Mouse (Mus musculus): ENCODE data around the gene Ddx39. TPM values are rescaled to one million over a fixed set of nuclear protein-coding genes. Genes with fewer than 3 reads are reported as not detected.
A peak's percentile ranks its signal among the peaks of the same experiment; 100 is the strongest.

Ddx39 gene
- polyA plus RNA-seq, 1 experiment from 2014 or later, result 70.9 TPM

DNA sequence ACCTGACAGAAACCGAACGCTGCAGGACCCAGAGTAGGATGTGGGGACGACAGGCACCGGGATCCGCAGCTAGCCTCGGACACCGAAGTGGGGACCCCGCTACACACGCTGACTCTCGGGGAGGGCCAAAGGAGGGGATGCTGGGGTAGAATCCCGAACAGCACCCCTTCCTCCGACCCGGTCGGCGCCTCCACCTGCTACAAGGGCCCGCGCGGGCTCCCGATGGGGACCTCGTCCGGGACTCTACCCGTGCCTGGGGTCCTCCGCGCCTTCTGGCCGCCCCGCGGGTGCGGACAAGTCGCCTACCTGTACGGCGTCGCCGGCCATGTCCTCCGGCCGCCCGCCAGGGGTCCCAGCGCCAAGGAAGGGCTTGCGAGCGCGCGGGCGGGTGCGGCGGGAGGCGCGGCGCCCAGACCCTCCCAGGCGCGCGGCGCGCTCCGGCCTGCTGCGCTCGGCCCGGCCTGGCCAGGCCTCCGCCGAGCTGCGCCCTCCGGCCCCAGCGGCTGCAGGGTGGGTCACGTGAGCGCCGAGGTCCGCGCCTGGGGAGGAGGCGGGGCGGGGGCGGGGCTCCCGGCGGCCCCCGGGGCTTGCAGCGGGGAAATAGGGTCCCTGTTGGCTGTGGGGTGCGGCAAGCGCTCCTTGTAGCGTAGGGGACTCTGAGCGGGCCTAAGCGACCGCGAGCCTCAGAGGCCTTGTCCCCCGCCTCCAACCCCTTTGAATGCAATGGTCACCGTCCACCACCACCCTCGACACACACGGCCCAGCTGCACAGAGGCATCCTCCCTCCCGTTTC lies 16.1 kb upstream of the Ddx39 start, which contains the start of gene Pkn1:
Gene Pkn1 (minus strand): TSS at position 519 of the 793 bp plus-strand sequence.
- DNase-seq (ENCODE audit: low read depth, low spot score), result no peak
- TF ChIP-seq CTCF (IDR thresholded peaks at IDR 0.05), result no peak
- in situ Hi-C loops (cut with MboI; ENCODE audit: low pct_unique_long_range_greater_than_20kb), result no loop called here
- ChIA-PET POLR2A (interaction anchor here (0.5 to 2.6 kb wide), 4 partner anchors 15 to 33 kb away, joined by 3 to 12 read pairs (median 4); partner anchors contain the start of gene Ddx39), CTCF (interaction anchor here (1.0 kb wide), 1 partner anchor 36 kb away, joined by 3 read pairs; no protein-coding TSS in a partner anchor)
- peak; percentile 82 for ATAC-seq
- no peaks in the 10 kb centered on the region for H3K27me3 ChIP-seq

DNA sequence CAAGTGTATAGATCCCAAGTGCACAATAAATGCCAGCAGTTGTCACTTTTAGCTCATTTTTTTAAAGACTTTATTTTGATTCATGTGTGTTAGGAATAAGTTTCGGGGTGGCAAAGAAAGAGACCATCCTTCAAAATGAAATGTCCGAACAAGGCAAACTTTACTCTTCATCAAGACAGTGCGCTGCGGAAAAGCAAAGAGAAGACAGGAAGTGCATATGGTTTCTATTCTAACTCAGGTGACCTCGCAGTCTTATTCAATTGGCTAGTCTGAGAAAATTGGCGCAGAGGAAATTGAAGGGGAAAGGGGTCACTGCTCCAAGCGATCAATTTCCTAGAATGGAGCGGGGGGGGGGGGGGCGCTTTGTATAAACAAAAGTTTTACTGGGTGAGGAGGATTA lies 15.4 kb upstream of the Ddx39 start:
- ChIA-PET POLR2A (interaction anchor here (0.5 to 2.6 kb wide), 3 partner anchors 15 to 34 kb away, joined by 3 to 12 read pairs (median 3); partner anchors contain the start of gene Ddx39), CTCF (interaction anchor here (1.0 kb wide), 1 partner anchor 37 kb away, joined by 3 read pairs; no protein-coding TSS in a partner anchor)
- H3K27me3 ChIP-seq, result no peaks in the 10 kb centered on the region
- TF ChIP-seq CTCF (IDR thresholded peaks at IDR 0.05), result no peak
- DNase-seq (ENCODE audit: low read depth, low spot score), result no peak
- in situ Hi-C loops (cut with MboI; ENCODE audit: low pct_unique_long_range_greater_than_20kb), result no loop called here
- ATAC-seq, result no peak

DNA sequence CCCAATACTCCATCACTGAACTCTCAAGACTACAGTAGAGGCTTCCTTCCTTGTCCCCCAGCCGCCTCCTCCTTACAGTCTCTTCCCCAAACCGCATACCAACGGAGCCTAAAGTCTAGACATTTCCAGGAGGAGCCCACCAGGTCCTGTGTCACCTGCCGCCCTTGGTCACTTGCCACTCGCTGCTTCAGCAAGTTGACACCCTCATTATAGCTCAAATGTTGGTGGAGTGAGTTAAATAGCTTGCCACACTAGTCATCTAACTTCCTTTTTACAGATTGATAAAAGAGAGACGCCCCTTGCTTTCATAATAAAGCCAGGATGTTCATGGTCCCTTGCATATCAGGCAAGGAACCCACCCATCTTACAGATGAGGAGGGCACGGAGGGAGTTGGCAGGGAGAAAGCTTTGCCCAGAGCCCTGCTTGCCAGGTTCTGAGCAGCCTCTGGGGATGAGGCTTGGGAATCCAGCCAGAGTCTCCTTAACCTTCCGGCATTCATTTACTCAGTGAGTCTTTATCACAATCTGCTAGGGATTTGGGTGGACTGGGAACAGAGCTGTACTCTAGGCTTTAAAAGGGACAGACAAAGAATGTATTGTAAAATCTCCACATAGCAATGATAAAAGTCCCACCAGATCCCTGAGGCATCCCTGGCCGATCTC lies 14.4 kb upstream of the Ddx39 start:
- CTCF ChIA-PET, result interaction anchor here (1.8 kb wide), 1 partner anchor 14 kb away, joined by 4 read pairs; no protein-coding TSS in a partner anchor
- POLR2A ChIA-PET, result no interaction called here
- no peak for TF ChIP-seq CTCF (IDR thresholded peaks at IDR 0.05)
- ATAC-seq (no peak), DNase-seq (ENCODE audit: low read depth, low spot score) (no peak)
- no peaks in the 10 kb centered on the region for H3K27me3 ChIP-seq
- in situ Hi-C loops (cut with MboI; ENCODE audit: low pct_unique_long_range_greater_than_20kb), result no loop called here

DNA sequence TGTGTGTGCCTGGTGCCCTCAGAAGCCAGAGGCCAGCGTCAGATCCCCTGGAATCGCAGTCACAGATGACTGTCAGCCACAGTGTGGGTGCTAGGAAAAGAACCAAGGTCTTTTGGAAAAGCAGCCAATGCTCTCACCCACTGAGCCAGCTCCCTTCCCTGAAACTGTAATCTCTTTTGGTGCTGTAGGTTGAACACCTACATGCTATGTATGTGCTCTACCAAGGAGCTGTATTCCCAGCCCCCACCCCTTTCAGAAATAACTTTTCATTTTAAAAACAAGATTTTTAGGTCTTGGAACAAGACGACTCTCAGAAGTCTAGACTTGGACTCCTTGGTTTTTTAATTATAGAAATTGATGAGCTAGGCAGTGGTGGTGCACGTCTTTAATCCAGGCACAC lies 11.6 kb upstream of the Ddx39 start:
- ChIA-PET CTCF (interaction anchor here (1.8 kb wide), 1 partner anchor 11 kb away, joined by 7 read pairs; the partner anchor contains the start of gene Ddx39), POLR2A (interaction anchor here (1.0 kb wide), 1 partner anchor 12 kb away, joined by 3 read pairs; the partner anchor contains the start of gene Ddx39)
- ATAC-seq (no peak), DNase-seq (ENCODE audit: low read depth, low spot score) (no peak)
- TF ChIP-seq CTCF (IDR thresholded peaks at IDR 0.05), result no peak
- in situ Hi-C loops (cut with MboI; ENCODE audit: low pct_unique_long_range_greater_than_20kb), result no loop called here
- H3K27me3 ChIP-seq, result no peaks in the 10 kb centered on the region

DNA sequence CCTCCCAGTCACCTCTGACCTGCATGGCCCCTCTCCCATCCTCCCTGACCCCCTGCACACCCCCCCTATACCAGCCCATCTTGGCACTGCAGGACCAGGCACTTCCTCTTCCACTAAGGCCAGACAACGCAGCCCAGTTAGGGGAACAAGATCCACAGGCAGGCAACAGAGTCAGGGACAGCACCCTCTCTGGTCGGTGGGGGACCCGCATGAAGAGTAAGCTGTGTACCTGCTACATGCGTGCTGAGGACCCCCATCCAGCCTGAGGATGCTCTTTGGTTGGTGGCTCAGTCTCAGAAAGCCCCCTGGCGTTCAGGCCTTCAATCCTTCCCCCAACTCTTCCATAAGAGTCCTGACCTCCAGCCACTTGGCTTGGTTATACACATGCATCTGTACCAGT lies 8.6 kb upstream of the Ddx39 start:
- TF ChIP-seq CTCF (IDR thresholded peaks at IDR 0.05), result no peak

DNA sequence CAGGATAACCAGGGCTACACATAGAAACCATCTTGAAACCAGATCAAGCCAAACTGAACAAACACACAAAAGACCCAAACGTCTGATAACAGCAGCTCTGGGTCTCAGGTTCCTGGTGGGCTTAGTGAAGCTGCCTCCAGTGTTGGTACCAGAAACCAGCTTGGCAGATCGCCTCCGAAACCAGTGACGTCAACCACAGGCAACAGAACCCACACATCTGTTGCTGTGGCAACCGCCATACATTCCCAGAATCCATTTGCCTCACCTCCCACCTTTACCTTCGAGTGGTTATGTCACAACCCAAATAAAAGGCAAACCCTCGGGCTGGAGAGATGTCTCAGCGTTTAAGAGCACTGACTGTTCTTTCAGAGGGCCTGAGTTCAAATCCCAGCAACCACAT lies 7.4 kb upstream of the Ddx39 start:
- ChIA-PET POLR2A (no interaction called here), CTCF (no interaction called here)
- no peak for TF ChIP-seq CTCF (IDR thresholded peaks at IDR 0.05)
- in situ Hi-C loops (cut with MboI; ENCODE audit: low pct_unique_long_range_greater_than_20kb), result no loop called here
- DNase-seq (ENCODE audit: low read depth, low spot score), result no peak
- ATAC-seq, result no peak
- H3K27me3 ChIP-seq, result no peaks in the 10 kb centered on the region

More for the DNA sequence above, 8.6 kb upstream of the Ddx39 start:
- CTCF ChIA-PET, result no interaction called here
- in situ Hi-C loops (cut with MboI; ENCODE audit: low pct_unique_long_range_greater_than_20kb), result no loop called here
- H3K27me3 ChIP-seq, result no peaks in the 10 kb centered on the region
- no peak for ATAC-seq
- DNase-seq (ENCODE audit: low read depth, low spot score), result no peak
- POLR2A ChIA-PET, result no interaction called here

DNA sequence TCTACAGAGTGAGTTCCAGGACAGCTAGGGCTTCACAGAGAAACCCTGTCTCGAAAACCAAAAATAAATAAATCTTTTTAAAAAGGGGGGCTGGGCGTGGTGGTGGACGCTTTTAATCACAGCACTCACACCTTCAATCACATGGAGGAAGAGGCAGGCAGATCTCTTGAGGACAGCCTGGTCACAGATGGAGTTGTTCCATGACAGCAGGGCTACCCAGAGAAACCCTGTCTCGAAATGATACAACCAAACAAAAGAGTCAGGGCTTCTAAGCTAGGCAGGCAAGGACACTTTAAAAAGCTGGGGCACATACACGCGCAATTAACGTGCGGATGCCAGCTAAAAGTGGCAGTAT lies 324 bp upstream of the Ddx39 start:
- DNase-seq (ENCODE audit: low read depth, low spot score) (no peak), ATAC-seq (no peak)
- no peak for TF ChIP-seq CTCF (IDR thresholded peaks at IDR 0.05)
- POLR2A ChIA-PET, result interaction anchor here (1.0 to 2.7 kb wide), 3 partner anchors 11 to 105 kb away, joined by 3 to 12 read pairs (median 5); partner anchors contain the start of gene Pkn1
- in situ Hi-C loops (cut with MboI; ENCODE audit: low pct_unique_long_range_greater_than_20kb), result no loop called here
- H3K27me3 ChIP-seq, result no peaks in the 10 kb centered on the region
- CTCF ChIA-PET, result interaction anchor here (1.0 to 2.1 kb wide), 6 partner anchors 10 to 184 kb away, joined by 3 to 9 read pairs (median 4); no protein-coding TSS in a partner anchor

DNA sequence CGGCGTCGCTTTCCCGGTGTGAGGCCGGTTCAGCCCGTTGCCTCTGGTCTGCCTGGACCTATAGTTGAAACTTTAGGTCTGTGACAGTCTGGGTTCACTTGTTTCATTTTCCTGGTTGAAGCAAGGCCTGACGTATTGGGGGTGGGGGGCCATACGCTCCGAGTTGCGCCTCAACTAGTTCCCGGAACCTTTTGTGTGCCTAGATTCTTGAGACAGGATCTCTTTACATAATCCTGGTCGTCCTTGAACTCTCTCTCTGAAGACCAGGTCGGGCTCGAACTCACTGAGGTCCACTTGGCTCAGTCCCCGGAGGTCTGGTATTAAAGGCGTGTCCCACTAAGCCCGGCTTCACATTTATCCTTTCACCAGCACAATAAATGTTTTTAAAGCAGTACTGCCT lies 794 bp downstream of the Ddx39 start:
- ATAC-seq (no peak), DNase-seq (ENCODE audit: low read depth, low spot score) (no peak)
- in situ Hi-C loops (cut with MboI; ENCODE audit: low pct_unique_long_range_greater_than_20kb), result no loop called here
- ChIA-PET POLR2A (interaction anchor here (1.3 to 2.7 kb wide), 2 partner anchors 12 to 17 kb away, joined by 3 to 12 read pairs; partner anchors contain the start of gene Pkn1), CTCF (interaction anchor here (1.4 kb wide), 1 partner anchor 9 kb away, joined by 5 read pairs; no protein-coding TSS in a partner anchor)
- no peaks in the 10 kb centered on the region for H3K27me3 ChIP-seq
- no peak for TF ChIP-seq CTCF (IDR thresholded peaks at IDR 0.05)

DNA sequence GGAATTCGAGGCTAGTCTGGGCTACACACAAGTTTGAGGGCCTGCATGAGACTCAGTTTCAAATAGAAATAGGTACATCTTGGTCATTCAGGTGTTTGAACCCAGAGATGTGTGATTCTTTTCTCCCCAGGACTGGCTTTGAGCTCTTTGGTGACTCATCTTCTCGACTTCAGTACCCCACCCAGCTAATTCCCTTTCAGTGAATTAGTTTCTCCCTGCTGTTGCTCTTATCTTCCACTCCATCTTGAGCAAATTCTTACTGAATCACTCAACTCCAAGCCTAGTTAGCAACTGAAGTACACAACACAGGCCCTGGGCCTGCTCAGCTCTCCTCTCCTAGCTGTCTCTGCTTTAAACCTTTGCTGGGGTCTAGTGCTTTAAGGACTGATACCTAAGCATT lies 1.6 kb downstream of the Ddx39 start:
- ChIA-PET POLR2A (interaction anchor here (0.9 kb wide), 2 partner anchors 22 to 67 kb away, joined by 3 read pairs; no protein-coding TSS in a partner anchor), CTCF (no interaction called here)
- no peak for DNase-seq (ENCODE audit: low read depth, low spot score)
- in situ Hi-C loops (cut with MboI; ENCODE audit: low pct_unique_long_range_greater_than_20kb), result no loop called here
- no peak for TF ChIP-seq CTCF (IDR thresholded peaks at IDR 0.05)
- no peak for ATAC-seq
- H3K27me3 ChIP-seq, result no peaks in the 10 kb centered on the region

DNA sequence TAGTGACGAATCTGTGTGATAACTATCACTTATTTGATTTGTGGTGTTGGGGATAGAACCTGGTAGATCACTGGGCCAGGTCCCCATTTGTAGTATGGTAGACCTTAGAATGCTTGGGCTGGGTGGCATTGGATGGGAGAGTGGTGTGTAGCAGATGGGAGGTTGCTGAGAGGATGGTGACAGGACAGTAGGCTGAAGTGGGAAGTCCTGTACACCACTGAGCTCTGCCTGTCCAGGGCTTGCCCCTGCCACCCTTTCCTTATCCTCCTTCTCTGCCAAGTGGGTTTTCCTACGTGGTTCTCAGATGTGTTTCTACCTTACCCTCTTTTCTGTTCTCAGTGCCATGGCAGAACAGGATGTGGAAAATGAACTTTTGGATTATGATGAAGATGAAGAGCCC lies 4.1 kb downstream of the Ddx39 start:
- H3K27me3 ChIP-seq, result no peaks in the 10 kb centered on the region
- ATAC-seq (no peak), DNase-seq (ENCODE audit: low read depth, low spot score) (no peak)
- TF ChIP-seq CTCF (IDR thresholded peaks at IDR 0.05), result no peak
- in situ Hi-C loops (cut with MboI; ENCODE audit: low pct_unique_long_range_greater_than_20kb), result no loop called here
- CTCF ChIA-PET, result interaction anchor here (1.4 kb wide), 1 partner anchor 11 kb away, joined by 5 read pairs; no protein-coding TSS in a partner anchor
- POLR2A ChIA-PET, result no interaction called here
